Mouse (Mus musculus) neural tube, embryonic 12.5 days (tissue): ENCODE measurements around the gene Selenos. TPM values are rescaled to one million over a fixed set of nuclear protein-coding genes. Genes with fewer than 3 reads are reported as not detected.
"Not testable (repeated sequence)": the region's sequence is repeated elsewhere in the genome, so short reads cannot be mapped to it uniquely, and the experiment has no call there.

Source experiments
- ATAC-seq: fragments of 200-750 bp; cut with Nextera tagmentation; 2 replicates; pipeline ENCODE4 v1.8.0; 2017; ENCODE audit warnings: low read depth, mild to moderate bottlenecking, moderate TSS enrichment, moderate library complexity; ENCODE audit not compliant: low FRiP score
- H3K27ac ChIP-seq: fragments of 300-500 bp; sonication (generic); 2 replicates; pipeline ENCODE4 v1.5.1; 2016
- H3K27me3 ChIP-seq: fragments of 300-500 bp; sonication (generic); replicated peaks from 2 replicates; pipeline ENCODE4 v1.6.1; 2016; ENCODE audit warnings: mild to moderate bottlenecking
- H3K36me3 ChIP-seq: fragments of 300-500 bp; sonication (generic); 2 replicates; pipeline ENCODE4 v1.6.1; 2016; ENCODE audit warnings: mild to moderate bottlenecking
- H3K4me1 ChIP-seq: fragments of 300-500 bp; sonication (generic); 2 replicates; pipeline ENCODE4 v1.6.1; 2016
- H3K4me2 ChIP-seq: fragments of 300-500 bp; sonication (generic); replicated peaks from 2 replicates; pipeline ENCODE4 v1.6.1; 2016; ENCODE audit warnings: mild to moderate bottlenecking
- H3K4me3 ChIP-seq: fragments of 300-500 bp; sonication (generic); 2 replicates; pipeline ENCODE4 v1.5.1; 2016
- H3K9ac ChIP-seq: fragments of 300-500 bp; sonication (generic); 2 replicates; pipeline ENCODE4 v1.6.1; 2016; ENCODE audit warnings: mild to moderate bottlenecking
- H3K9me3 ChIP-seq: fragments of 300-500 bp; sonication (generic); 2 replicates; pipeline ENCODE4 v1.6.1; 2016; ENCODE audit warnings: mild to moderate bottlenecking
- WGBS: fragments of 180-500 bp; shearing (Covaris S2); methylation state at CpG from one replicate; pipeline ENCODE4 v1.1.7; 2016; 5-methylcytosine and 5-hydroxymethylcytosine counted together
- polyA plus RNA-seq: library from polyadenylated mRNA; unstranded; fragments of >200 nt; fragmentation: Nextera tagmentation; extraction: Ambion mirVana; gene quantifications from 2 replicates; pipeline ENCODE4 v1.2.1, GENCODE M21; 2016

The Selenos gene
- polyA plus RNA-seq, 1 experiment from 2014 or later = 84.4 TPM

DNA sequence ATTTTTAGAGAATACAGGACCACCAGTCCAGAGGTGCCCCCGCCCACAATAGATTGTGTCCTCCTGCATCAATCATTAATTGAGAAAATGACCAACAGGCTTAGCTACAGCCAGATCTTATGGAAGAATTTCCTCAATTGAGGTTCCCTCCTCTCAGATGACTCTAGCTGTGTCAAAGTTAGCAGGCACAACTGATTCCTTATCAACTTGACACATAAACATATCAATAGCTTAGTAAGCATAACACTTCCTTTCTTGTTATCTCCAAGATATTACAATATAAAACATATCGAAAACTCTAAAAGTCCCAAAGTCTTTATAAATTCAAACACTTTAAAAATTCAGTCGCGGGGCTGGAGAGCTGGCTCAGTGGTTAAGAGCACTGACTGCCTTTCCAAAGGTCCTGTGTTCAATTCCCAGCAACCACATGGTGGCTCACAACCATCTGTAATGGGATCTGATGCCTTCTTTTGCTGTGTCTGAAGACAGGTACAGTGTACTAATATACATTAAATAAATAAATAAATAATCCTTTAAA, 25.4 kb upstream of the Selenos start:
- no peak for ATAC-seq

GRCm38 (mm10) chr7:66055356-66055755, 24.1 kb upstream of the Selenos start:
- not testable (repeated sequence) for H3K4me2 ChIP-seq, H3K9me3 ChIP-seq, H3K9ac ChIP-seq, H3K36me3 ChIP-seq, H3K27me3 ChIP-seq, H3K4me1 ChIP-seq, ATAC-seq, H3K4me3 ChIP-seq, H3K27ac ChIP-seq
- WGBS = 12% methylated on average over 2 of the region's 2 CpGs

More for the DNA sequence above, 25.4 kb upstream of the Selenos start:
- Histone ChIP-seq H3K27ac (no peak overlapping the region), H3K4me3 (no peak overlapping the region), H3K4me2 (no peak overlapping the region), H3K9me3 (no peaks in the 10 kb centered on the region), H3K27me3 (no peaks in the 10 kb centered on the region), H3K4me1 (no peaks in the 10 kb centered on the region), H3K36me3 (no peaks in the 10 kb centered on the region), H3K9ac (no peak overlapping the region)
- WGBS = 87% methylated on average over 4 of the region's 4 CpGs

DNA sequence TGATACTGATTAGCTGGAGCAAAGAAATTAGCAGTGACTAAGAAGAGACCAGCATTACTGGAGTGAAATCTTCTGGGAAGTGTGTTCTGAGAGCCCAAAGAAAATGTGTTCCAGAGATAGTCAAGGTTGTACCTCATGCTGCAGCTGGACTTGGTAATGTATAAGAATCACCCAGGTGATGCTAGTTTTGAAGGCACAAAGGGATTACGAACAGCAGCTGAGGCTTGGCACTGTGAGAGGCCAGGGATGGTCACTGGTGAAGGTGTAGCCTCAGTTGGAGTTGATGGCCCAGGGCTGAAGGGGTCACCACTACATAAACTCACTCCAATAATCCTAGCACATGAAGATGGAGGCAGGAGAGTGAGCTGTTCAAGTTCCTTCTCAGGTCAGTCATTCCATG, 20.7 kb upstream of the Selenos start, which contains the start of gene Snrpa1:
Gene Snrpa1, plus strand, starts transcription at position 301 of the 400 bp plus-strand sequence.
- H3K27me3 ChIP-seq = no peaks in the 10 kb centered on the region
- H3K9ac ChIP-seq = peak within 1 kb of the TSS; percentile 89
- H3K4me3 ChIP-seq = peak within 1 kb of the TSS; percentile 97
- ATAC-seq = no peak
- WGBS = 86% methylated on average over 1 of the region's 1 CpGs
- peak within 1 kb of the TSS; percentile 85 for H3K4me2 ChIP-seq
- peaks cover 10% of the 10 kb centered on the region for H3K36me3 ChIP-seq
- H3K4me1 ChIP-seq = peaks cover 9% of the 10 kb centered on the region
- no peak within 1 kb of the TSS for H3K27ac ChIP-seq
- H3K9me3 ChIP-seq = no peaks in the 10 kb centered on the region

DNA sequence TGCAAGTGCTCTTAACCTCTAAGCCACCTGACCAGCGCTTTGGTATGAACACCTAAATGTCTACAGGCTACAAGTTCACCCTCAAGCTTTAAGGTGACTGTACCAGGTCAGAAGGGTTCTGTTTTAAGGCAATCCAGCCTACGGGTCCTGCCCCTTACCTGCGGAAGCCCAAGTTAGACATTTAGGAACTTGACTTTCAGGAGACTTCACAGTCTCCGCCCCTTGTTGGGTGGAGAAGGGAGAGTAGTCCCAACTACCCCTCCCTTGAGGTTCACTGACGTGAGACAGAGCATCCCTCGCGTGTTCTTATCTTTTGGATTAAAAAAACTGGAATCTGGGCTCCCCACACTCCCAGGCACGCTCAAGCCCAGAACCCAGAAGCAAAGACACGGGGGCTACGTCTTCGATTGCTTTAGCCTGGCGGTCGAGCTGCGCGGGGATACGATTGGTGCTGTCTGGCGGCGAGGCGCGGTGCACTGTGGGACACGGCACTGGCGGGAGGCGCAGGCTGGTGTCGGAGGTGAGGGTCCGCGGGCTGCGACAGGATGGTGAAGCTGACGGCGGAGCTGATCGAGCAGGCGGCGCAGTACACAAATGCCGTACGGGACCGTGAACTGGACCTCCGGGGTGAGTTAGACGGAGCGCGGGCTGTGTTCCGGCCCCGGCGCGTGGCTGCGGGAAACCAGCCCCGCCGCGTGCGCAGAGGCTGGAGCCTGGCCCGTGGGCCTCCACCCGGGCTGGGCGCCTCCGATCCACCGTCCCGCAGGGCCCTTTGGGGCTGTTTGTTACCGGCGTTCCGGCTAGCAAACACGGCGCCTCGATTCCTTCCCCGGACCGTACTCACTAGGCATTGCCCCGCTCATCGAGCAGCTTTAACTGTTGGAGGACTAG, 19.1 kb upstream of the Selenos start:
- Histone ChIP-seq H3K4me3 (peak overlapping the region; percentile 97), H3K4me1 (peaks cover 9% of the 10 kb centered on the region), H3K36me3 (peaks cover 21% of the 10 kb centered on the region), H3K27me3 (no peaks in the 10 kb centered on the region), H3K9me3 (no peaks in the 10 kb centered on the region), H3K27ac (peak overlapping the region; percentile 18; the same call in 1 of the 2 replicates), H3K4me2 (peak overlapping the region; percentile 85), H3K9ac (peak overlapping the region; percentile 89)
- under 1% methylated on average over 64 of the region's 64 CpGs for whole genome bisulfite sequencing
- ATAC-seq = peak; percentile 95

GRCm38 (mm10) chr7:66061057-66061456, 18.4 kb upstream of the Selenos start:
- Histone ChIP-seq H3K36me3 (peaks cover 21% of the 10 kb centered on the region), H3K4me2 (peak overlapping the region; percentile 85), H3K27me3 (no peaks in the 10 kb centered on the region), H3K4me3 (peak overlapping the region; percentile 97), H3K27ac (no peak overlapping the region), H3K9ac (peak overlapping the region; percentile 89), H3K4me1 (peaks cover 9% of the 10 kb centered on the region), H3K9me3 (no peaks in the 10 kb centered on the region)
- ATAC-seq = no peak
- WGBS = 2% methylated on average over 14 of the region's 14 CpGs

GRCm38 (mm10) chr7:66076411-66076810, 3.0 kb upstream of the Selenos start:
- Histone ChIP-seq H3K27me3 (no peaks in the 10 kb centered on the region), H3K4me3 (no peak overlapping the region), H3K4me1 (peaks cover 13% of the 10 kb centered on the region), H3K4me2 (no peak overlapping the region), H3K27ac (no peak overlapping the region), H3K9me3 (no peaks in the 10 kb centered on the region), H3K36me3 (peaks cover 48% of the 10 kb centered on the region), H3K9ac (no peak overlapping the region)
- no peak for ATAC-seq
- 86% methylated on average over 2 of the region's 2 CpGs for WGBS

DNA sequence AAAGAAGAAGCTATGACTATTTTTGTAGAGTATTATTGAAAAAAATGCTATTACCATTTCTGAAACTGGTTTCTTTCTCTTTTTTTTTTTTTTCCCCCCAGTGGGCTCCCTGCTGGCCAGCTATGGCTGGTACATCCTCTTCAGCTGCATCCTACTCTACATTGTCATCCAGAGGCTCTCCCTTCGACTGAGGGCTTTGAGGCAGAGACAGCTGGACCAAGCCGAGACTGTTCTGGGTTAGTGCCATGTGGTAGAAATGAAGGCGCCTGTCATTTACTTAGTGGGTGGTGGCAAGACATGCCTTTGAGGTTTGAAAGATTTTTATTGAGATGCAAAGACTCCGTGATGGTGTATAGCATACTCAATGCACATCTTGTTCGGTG, 773 bp downstream of the Selenos start:
- Histone ChIP-seq H3K4me1 (peaks cover 13% of the 10 kb centered on the region), H3K4me3 (peak overlapping the region; percentile 91), H3K9me3 (no peaks in the 10 kb centered on the region), H3K27ac (no peak overlapping the region), H3K4me2 (peak overlapping the region; percentile 90), H3K27me3 (no peaks in the 10 kb centered on the region), H3K9ac (peak overlapping the region; percentile 81), H3K36me3 (peaks cover 47% of the 10 kb centered on the region)
- ATAC-seq = no peak
- WGBS = 39% methylated on average over 5 of the region's 5 CpGs

GRCm38 (mm10) chr7:66083757-66084156, 4.3 kb downstream of the Selenos start:
- H3K27me3 ChIP-seq = no peaks in the 10 kb centered on the region
- peaks cover 63% of the 10 kb centered on the region for H3K36me3 ChIP-seq
- 97% methylated on average over 6 of the region's 6 CpGs for WGBS
- no peak for ATAC-seq
- H3K4me1 ChIP-seq = peaks cover 12% of the 10 kb centered on the region
- H3K9me3 ChIP-seq = no peaks in the 10 kb centered on the region
- H3K4me2 ChIP-seq = no peak overlapping the region
- H3K27ac ChIP-seq = no peak overlapping the region
- H3K9ac ChIP-seq = no peak overlapping the region
- H3K4me3 ChIP-seq = no peak overlapping the region

- peaks cover 10% of the 10 kb centered on the region for H3K4me1 ChIP-seq
- H3K4me3 ChIP-seq = no peak overlapping the region
- H3K36me3 ChIP-seq = peaks cover 69% of the 10 kb centered on the region
- no peak for ATAC-seq
- no peaks in the 10 kb centered on the region for H3K27me3 ChIP-seq
- WGBS = 91% methylated on average over 7 of the region's 7 CpGs
- no peaks in the 10 kb centered on the region for H3K9me3 ChIP-seq
- no peak overlapping the region for H3K9ac ChIP-seq
- no peak overlapping the region for H3K27ac ChIP-seq
- no peak overlapping the region for H3K4me2 ChIP-seq
Observed at GRCm38 (mm10) chr7:66084546-66084945, 5.1 kb downstream of the Selenos start.

DNA sequence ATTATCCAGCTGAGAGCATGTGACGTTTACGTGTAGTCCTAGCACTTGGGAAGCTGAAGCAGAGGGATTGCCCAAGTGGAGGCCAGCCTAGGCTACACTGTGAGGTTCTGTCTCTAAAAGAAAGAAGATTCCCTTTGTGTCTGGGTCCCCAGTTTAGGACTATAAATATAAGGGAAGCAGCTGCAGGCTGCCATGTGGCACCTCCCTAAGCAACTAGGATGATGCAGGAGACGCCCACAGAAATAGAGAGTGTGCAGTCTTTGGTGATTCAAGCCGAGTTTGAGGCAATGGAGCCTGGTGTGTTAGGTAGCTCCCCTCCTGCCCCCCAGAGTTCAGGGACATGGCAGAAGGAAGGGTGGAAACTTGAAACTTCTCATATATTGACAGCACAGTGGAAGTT, 8.2 kb downstream of the Selenos start:
- Histone ChIP-seq H3K4me3 (no peak overlapping the region), H3K27ac (no peak overlapping the region), H3K9me3 (no peaks in the 10 kb centered on the region), H3K4me2 (no peak overlapping the region), H3K27me3 (no peaks in the 10 kb centered on the region), H3K4me1 (no peaks in the 10 kb centered on the region), H3K36me3 (peaks cover 84% of the 10 kb centered on the region), H3K9ac (no peak overlapping the region)
- WGBS = 82% methylated on average over 4 of the region's 4 CpGs
- no peak for ATAC-seq

- H3K27ac ChIP-seq = no peak overlapping the region
- no peaks in the 10 kb centered on the region for H3K4me1 ChIP-seq
- no peaks in the 10 kb centered on the region for H3K27me3 ChIP-seq
- no peak overlapping the region for H3K9ac ChIP-seq
- H3K4me3 ChIP-seq = no peak overlapping the region
- no peak overlapping the region for H3K4me2 ChIP-seq
- 96% methylated on average over 2 of the region's 2 CpGs for WGBS
- no peaks in the 10 kb centered on the region for H3K9me3 ChIP-seq
- no peak for ATAC-seq
- H3K36me3 ChIP-seq = peaks cover 81% of the 10 kb centered on the region
Observed at GRCm38 (mm10) chr7:66088077-66088476, 8.6 kb downstream of the Selenos start.

DNA sequence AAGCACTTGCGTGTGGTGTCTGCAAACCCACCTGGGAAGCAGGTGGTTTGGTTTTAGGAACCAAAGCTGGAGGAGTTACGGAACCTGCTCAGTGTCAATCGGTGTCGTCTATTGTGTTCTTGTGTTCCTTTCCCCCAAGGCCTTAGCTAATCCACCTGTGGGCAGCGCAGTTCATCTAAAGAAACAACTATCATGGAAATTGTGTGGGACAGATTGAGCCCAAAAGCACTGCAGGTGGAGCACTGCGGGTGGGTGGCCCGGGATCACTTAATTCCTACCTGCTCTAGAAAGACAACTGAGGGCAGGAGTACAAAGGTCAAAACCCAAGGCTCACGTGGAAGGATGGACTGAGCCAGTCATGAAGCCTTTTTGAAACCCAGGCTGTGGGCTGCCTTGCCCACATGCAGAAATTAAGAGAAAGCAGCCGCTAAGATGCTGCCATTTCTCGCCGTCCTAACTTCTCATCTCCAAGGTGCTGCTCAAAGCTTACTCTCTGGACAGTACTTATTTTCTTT, 11.3 kb downstream of the Selenos start:
- no peaks in the 10 kb centered on the region for H3K4me1 ChIP-seq
- peaks cover 58% of the 10 kb centered on the region for H3K36me3 ChIP-seq
- H3K9me3 ChIP-seq = no peaks in the 10 kb centered on the region
- H3K27me3 ChIP-seq = no peaks in the 10 kb centered on the region
- 88% methylated on average over 11 of the region's 11 CpGs for WGBS
- no peak overlapping the region for H3K27ac ChIP-seq
- no peak overlapping the region for H3K4me3 ChIP-seq
- H3K9ac ChIP-seq = no peak overlapping the region
- ATAC-seq = no peak
- H3K4me2 ChIP-seq = no peak overlapping the region
